Mouse (Mus musculus) CH12.LX (cell line): ENCODE results near the gene Ascl1. TPM values are rescaled to one million over a fixed set of nuclear protein-coding genes. Genes with fewer than 3 reads are reported as not detected.

ENCODE experiments used
- DNase-seq: peaks from one replicate; pipeline ENCODE4 v3.0.0-alpha.2; 2013; ENCODE audit errors: extremely low read depth
- H3K27ac ChIP-seq: 2 replicates; pipeline ENCODE4 v1.5.1; 2012; ENCODE audit warnings: low read depth, mild to moderate bottlenecking, control low read depth, moderate library complexity; ENCODE audit not compliant: insufficient read depth
- H3K27me3 ChIP-seq: replicated peaks from 2 replicates; pipeline ENCODE3; 2012; ENCODE audit warnings: inconsistent platforms
- H3K36me3 ChIP-seq, 2 experiments: replicated peaks in 1 of 2; 2 replicates each; pipeline versions ENCODE3 to v1.6.1; 2012; ENCODE audit warnings: inconsistent platforms in 1 of 2, low read length in 1 of 2, mild to moderate bottlenecking in 1 of 2, mixed read lengths in 1 of 2, moderate library complexity in 1 of 2; ENCODE audit not compliant: control insufficient read depth in 1 of 2, insufficient read depth in 1 of 2
- H3K4me1 ChIP-seq, 2 experiments: 2 replicates each; pipeline ENCODE4 v1.6.1; 2012; ENCODE audit warnings: inconsistent platforms in 1 of 2, moderate library complexity in 1 of 2; ENCODE audit not compliant: insufficient read depth in 2 of 2, control insufficient read depth in 1 of 2
- H3K4me2 ChIP-seq: 2 replicates; pipeline ENCODE4 v1.6.1; 2012; ENCODE audit warnings: low read depth, mild to moderate bottlenecking, control low read depth; ENCODE audit not compliant: poor library complexity, insufficient read depth, severe bottlenecking
- H3K4me3 ChIP-seq, 3 experiments: fragments of 150-350 bp in 1 of 3; sonication (generic) in 1 of 3; replicated peaks in 1 of 3; 2 replicates each; pipeline versions ENCODE3 to v1.5.1; 2011 to 2012; ENCODE audit warnings: low read depth in 2 of 3, low read length in 2 of 3, mild to moderate bottlenecking in 2 of 3, moderate library complexity in 2 of 3, control low read depth in 1 of 3, improper control_type of control experiment in 1 of 3, inconsistent platforms in 1 of 3, mixed read lengths in 1 of 3; ENCODE audit not compliant: poor library complexity in 1 of 3
- H3K79me2 ChIP-seq: replicated peaks from 2 replicates; pipeline ENCODE4 v1.6.1; 2012; ENCODE audit warnings: mild to moderate bottlenecking, moderate library complexity; ENCODE audit not compliant: control insufficient read depth, poor library complexity, insufficient read depth, severe bottlenecking; ENCODE audit errors: extremely low read depth
- H3K9ac ChIP-seq: 2 replicates; pipeline ENCODE4 v1.6.1; 2012; ENCODE audit warnings: low read depth, mild to moderate bottlenecking, control low read depth, moderate library complexity; ENCODE audit not compliant: insufficient read depth
- H3K9me3 ChIP-seq: replicated peaks from 2 replicates; pipeline ENCODE3; 2012; ENCODE audit warnings: low read length, inconsistent platforms, mixed read lengths
- CHD2 ChIP-seq: IDR thresholded peaks from 2 replicates; pipeline ENCODE4 v1.6.1; 2011; ENCODE audit warnings: low read length, improper control_type of control experiment
- CTCF ChIP-seq, 2 experiments: IDR thresholded peaks in 1 of 2; conservative IDR thresholded peaks in 1 of 2; 2 replicates each; pipeline ENCODE4 v1.5.1; 2011 to 2012; ENCODE audit warnings: low read depth in 2 of 2, low read length in 2 of 2, improper control_type of control experiment in 1 of 2, inconsistent platforms in 1 of 2, mild to moderate bottlenecking in 1 of 2, moderate library complexity in 1 of 2
- EP300 ChIP-seq: IDR thresholded peaks from 2 replicates; pipeline ENCODE4 v1.6.1; 2011; ENCODE audit warnings: low read length, improper control_type of control experiment
- ETS1 ChIP-seq: conservative IDR thresholded peaks from 2 replicates; pipeline ENCODE4 v1.6.1; 2012; ENCODE audit warnings: low read depth, mild to moderate bottlenecking, inconsistent platforms, low read length, improper control_type of control experiment, moderate library complexity
- GABPA ChIP-seq: IDR thresholded peaks from 2 replicates; pipeline ENCODE4 v1.6.1; 2012; ENCODE audit warnings: low read depth, low read length, improper control_type of control experiment, inconsistent platforms; ENCODE audit not compliant: insufficient replicate concordance
- HCFC1 ChIP-seq: IDR thresholded peaks from 2 replicates; pipeline ENCODE4 v1.6.1; 2012; ENCODE audit warnings: low read depth, mild to moderate bottlenecking, inconsistent platforms, low read length, improper control_type of control experiment
- JUN ChIP-seq: IDR thresholded peaks from 2 replicates; pipeline ENCODE4 v1.6.1; 2011; ENCODE audit warnings: low read depth, mild to moderate bottlenecking, low read length, improper control_type of control experiment, moderate library complexity; ENCODE audit not compliant: insufficient read depth
- MEF2A ChIP-seq: IDR thresholded peaks from 2 replicates; pipeline ENCODE4 v1.6.1; 2014; ENCODE audit warnings: low read depth, mild to moderate bottlenecking, inconsistent platforms, low read length, improper control_type of control experiment, borderline replicate concordance
- MXI1 ChIP-seq: IDR thresholded peaks from 2 replicates; pipeline ENCODE4 v1.6.1; 2011; ENCODE audit warnings: mild to moderate bottlenecking, low read depth, low read length, improper control_type of control experiment
- NELFE ChIP-seq: IDR thresholded peaks from 2 replicates; pipeline ENCODE4 v1.6.1; 2011; ENCODE audit warnings: low read depth, low read length, improper control_type of control experiment
- NRF1 ChIP-seq: IDR thresholded peaks from 2 replicates; pipeline ENCODE4 v1.6.1; 2014; ENCODE audit warnings: low read depth, mild to moderate bottlenecking, inconsistent platforms, low read length, improper control_type of control experiment, moderate library complexity
- PAX5 ChIP-seq: IDR thresholded peaks from 2 replicates; pipeline ENCODE4 v1.6.1; 2012; ENCODE audit warnings: low read length, inconsistent platforms, mixed read lengths
- SIN3A ChIP-seq: IDR thresholded peaks from 2 replicates; pipeline ENCODE4 v1.6.1; 2012; ENCODE audit warnings: low read length, improper control_type of control experiment, inconsistent platforms
- SMC3 ChIP-seq: IDR thresholded peaks from 2 replicates; pipeline ENCODE4 v1.6.1; 2011; ENCODE audit warnings: low read depth, low read length, improper control_type of control experiment
- TCF12 ChIP-seq: IDR thresholded peaks from 2 replicates; pipeline ENCODE4 v1.6.1; 2014; ENCODE audit warnings: low read depth, mild to moderate bottlenecking, inconsistent platforms, low read length, improper control_type of control experiment
- ZNF384 ChIP-seq: IDR thresholded peaks from 2 replicates; pipeline ENCODE4 v1.6.1; 2012; ENCODE audit warnings: low read depth, low read length, improper control_type of control experiment, inconsistent platforms
- dilution Hi-C: fragments of 300-500 bp; cut with MboI; formaldehyde crosslinking; loops from 2 replicates; pipeline ENCODE4 v1.14.3; 2020; ENCODE audit warnings: low sequenced_read_pairs; ENCODE audit not compliant: extremely low pct_unique_long_range_greater_than_20kb, extremely low pct_ligation_motif_present
- in situ Hi-C: fragments of 300-500 bp; cut with MboI; formaldehyde crosslinking; loops from 3 replicates; pipeline ENCODE4 v1.14.3; 2019; ENCODE audit warnings: low sequenced_read_pairs, low pct_ligation_motif_present, low pct_unique_long_range_greater_than_20kb, mixed read lengths
- polyA plus RNA-seq: library from polyadenylated mRNA; unstranded; fragments of >175 nt; gene quantifications from 2 replicates; pipeline ENCODE4 v1.2.1, GENCODE M21; 2012; ENCODE audit warnings: low read depth; ENCODE audit not compliant: insufficient read length
- total RNA-seq, 2 experiments: library from RNA; depleted of rRNA; stranded (reverse); fragments of 300-350 nt in 1 of 2; fragments of >200 nt in 1 of 2; gene quantifications; 2 replicates each; pipeline ENCODE4 v1.2.3; 2012 to 2014

Ascl1 gene
- total and polyA plus RNA-seq, 3 experiments: not detected

DNA sequence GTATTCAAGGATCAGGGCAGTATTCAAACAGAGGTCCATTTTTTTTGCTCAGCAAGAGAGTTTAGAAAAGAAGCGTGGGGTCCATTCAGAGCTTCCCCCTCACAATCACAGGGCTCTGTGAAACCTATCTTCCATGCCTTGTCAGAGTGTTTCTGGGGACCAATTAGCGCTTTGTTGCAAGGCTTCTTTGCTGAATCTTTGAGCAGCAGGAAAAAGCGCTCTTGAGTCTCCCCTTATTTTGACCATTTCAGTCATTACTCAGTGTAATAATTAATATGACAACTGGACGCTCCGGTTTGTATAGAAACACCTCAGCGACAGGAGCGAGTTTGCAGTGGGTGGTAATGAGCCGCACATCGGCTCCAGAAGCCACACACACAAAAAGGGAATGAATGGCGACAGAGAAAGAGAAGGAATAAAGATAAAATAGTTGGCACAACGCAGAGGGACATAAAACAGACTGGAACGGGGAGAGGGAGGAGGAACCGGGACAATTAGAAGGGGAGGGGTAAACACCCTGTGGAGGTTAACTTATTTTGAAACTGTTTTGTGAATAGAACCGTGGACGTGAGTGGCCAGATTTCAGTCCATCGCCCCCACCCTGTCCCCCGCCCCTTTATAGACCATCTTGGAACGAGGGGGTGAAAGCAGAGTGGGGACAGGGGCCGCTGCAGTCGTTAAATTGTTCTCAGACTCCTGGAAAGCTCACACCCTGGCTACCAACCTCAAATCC is 7.6 kb upstream of the Ascl1 start:
- Histone ChIP-seq H3K4me1 (peaks cover 0 to 3% of the 10 kb centered on the region in 2 experiments; a peak in 2 of 4 replicates), H3K27ac (no peak overlapping the region), H3K9me3 (peaks cover 2% of the 10 kb centered on the region), H3K4me2 (no peak overlapping the region), H3K79me2 (no peaks in the 10 kb centered on the region), H3K27me3 (no peaks in the 10 kb centered on the region), H3K9ac (no peak overlapping the region), H3K4me3 (no peak overlapping the region), H3K36me3 (no peaks in the 10 kb centered on the region)
- dilution Hi-C loops (no loop called here), in situ Hi-C loops (loop anchor here (10.0 kb wide), 1 partner anchor 476 kb away; no protein-coding TSS in a partner anchor)
- TF ChIP-seq PAX5 (no peak), CTCF (conservative IDR thresholded peaks at IDR 0.05 in 1 of 2, IDR thresholded peaks at IDR 0.05 in 1 of 2; ENCODE audit: low read depth in 2 of 2, low read length in 2 of 2) (no peak), NELFE (no peak), TCF12 (no peak), MEF2A (no peak), EP300 (no peak), GABPA (no peak), MXI1 (no peak)
- no peak for DNase-seq

DNA sequence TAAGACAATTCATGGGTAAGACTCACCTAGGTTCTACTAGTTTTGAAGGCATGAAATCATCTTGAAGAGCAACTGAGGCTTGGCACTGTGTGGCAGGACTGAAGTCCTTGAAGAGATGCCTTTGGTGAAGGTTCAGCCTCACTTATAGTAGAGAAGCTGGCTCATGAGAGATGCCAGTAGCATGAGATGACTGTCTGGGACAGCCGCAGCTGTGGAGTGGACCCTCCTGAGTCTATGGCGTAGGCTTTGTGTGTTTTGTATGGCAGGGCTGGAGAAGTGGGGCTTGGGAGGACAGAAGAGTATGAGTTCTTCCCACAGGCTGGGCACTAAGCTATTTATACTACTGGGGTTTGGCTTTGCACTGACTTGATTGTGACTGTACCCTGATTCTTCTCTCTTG is 3.6 kb upstream of the Ascl1 start:
- H3K9ac ChIP-seq: no peak overlapping the region
- dilution Hi-C loops: no loop called here
- H3K4me2 ChIP-seq: no peak overlapping the region
- no peaks in the 10 kb centered on the region for H3K27me3 ChIP-seq
- in situ Hi-C loops: no loop called here
- H3K27ac ChIP-seq: no peak overlapping the region
- H3K9me3 ChIP-seq: peaks cover 10% of the 10 kb centered on the region
- H3K36me3 ChIP-seq: no peaks in the 10 kb centered on the region
- TF ChIP-seq HCFC1 (no peak), SMC3 (no peak), MXI1 (no peak), NRF1 (no peak), ZNF384 (no peak), JUN (no peak), CHD2 (no peak), GABPA (no peak), SIN3A (no peak), MEF2A (no peak), CTCF (conservative IDR thresholded peaks at IDR 0.05 in 1 of 2, IDR thresholded peaks at IDR 0.05 in 1 of 2; ENCODE audit: low read depth in 2 of 2, low read length in 2 of 2) (no peak), ETS1 (no peak), TCF12 (no peak)
- H3K4me3 ChIP-seq: no peak overlapping the region
- H3K4me1 ChIP-seq: no peaks in the 10 kb centered on the region
- DNase-seq: no peak
- H3K79me2 ChIP-seq: no peaks in the 10 kb centered on the region
